Mouse (Mus musculus): ENCODE measurements around the gene Hmgcs1. TPM values are rescaled to one million over a fixed set of nuclear protein-coding genes. Genes with fewer than 3 reads are reported as not detected.

Hmgcs1 gene
- polyA plus RNA-seq, 1 experiment from 2014 or later = 225 TPM

DNA sequence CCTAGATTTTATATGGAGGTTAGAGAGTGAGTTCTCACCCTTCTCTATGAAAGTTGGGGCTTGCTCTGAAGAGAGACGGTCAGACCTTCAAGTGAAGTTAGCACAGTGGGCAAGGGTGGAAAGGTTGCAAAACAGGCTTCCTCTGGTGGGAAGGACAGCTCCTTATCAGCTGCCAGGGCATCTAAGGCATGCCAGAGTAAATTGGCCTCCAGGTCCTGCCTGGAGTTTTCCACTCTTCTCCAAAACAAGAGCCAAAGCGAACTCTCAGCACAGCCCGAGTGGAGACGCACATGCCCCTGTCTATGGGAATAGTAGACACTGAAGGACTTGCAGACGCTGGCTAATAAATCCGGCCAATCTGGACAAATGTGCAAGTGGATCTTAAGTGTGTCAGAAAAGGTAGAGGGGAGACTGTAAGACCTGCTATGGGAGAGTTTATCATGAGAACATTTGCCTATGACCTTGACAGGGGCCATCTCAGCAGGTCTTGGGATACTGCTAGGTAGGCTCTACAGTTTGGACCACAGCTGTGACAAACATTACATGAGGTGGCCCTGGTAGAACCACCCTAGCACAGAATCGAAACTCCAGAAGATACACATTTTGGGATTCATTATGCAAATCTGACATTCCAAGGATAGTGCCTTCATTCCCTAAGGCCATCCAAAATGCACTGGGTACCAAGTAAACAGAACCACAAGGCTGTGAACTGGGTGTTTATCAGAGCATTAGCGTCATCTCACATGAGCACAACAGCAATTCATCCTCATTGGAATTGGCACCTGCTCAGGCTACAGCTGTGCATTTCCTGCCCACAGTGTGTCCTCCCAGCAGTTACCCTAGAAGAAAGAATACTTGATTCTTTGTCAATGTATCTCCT, 19.4 kb downstream of the Hmgcs1 start:
- no peaks in the 10 kb centered on the region for H3K9me3 ChIP-seq (replicated peaks)
- WGBS = 93% methylated on average over 8 of the region's 8 CpGs
- no peak overlapping the region for H3K27ac ChIP-seq
- no peak overlapping the region for H3K4me3 ChIP-seq
- DNase-seq (ENCODE audit: low spot score) = no peak
- peaks cover 62% of the 10 kb centered on the region for H3K36me3 ChIP-seq
- H3K4me1 ChIP-seq = no peaks in the 10 kb centered on the region
- H3K27me3 ChIP-seq (ENCODE audit: low read depth, poor library complexity, severe bottlenecking) = no peaks in the 10 kb centered on the region

DNA sequence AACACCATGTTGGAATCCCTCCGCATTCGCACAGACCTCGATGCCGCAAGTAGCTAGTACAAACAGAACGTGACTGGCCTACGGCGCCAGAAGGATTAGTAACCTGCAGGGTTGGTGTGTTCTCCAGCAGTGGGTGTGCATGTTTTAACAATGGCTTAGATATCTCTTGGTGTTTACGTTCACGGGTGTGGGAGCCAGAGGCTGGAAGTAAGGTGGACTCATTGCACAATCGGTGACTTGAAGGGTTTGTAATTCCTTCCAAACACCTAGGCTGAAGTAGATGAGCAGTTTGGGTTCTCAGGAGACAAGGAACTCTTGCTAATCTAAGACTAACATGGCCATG, 20.1 kb downstream of the Hmgcs1 start:
- WGBS = 93% methylated on average over 10 of the region's 10 CpGs
- Histone ChIP-seq H3K27me3 (ENCODE audit: low read depth, poor library complexity, severe bottlenecking) (no peaks in the 10 kb centered on the region), H3K27ac (no peak overlapping the region), H3K4me1 (no peaks in the 10 kb centered on the region), H3K36me3 (peaks cover 56% of the 10 kb centered on the region), H3K4me3 (no peak overlapping the region), H3K9me3 (replicated peaks) (no peaks in the 10 kb centered on the region)
- no peak for DNase-seq (ENCODE audit: low spot score)

DNA sequence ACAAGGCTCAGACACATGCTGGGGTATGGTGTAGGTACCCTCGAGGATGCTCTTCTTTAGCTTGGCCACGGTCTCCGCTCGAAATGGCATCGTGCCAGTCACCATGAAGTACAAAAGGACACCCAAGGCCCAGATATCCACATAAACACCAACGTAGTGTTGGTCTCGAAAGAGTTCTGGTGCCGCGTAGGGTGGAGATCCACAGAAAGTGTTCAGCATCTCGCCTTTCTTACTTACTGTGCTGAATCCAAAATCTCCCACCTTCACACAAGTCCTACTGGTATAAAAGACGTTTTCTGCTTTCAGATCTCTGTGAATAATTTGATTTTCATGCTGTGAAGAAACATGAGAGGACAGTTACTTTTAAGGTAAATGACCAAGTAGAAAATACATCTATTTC, 22.3 kb downstream of the Hmgcs1 start:
- no peak overlapping the region for H3K4me3 ChIP-seq
- no peaks in the 10 kb centered on the region for H3K4me1 ChIP-seq
- peaks cover 37% of the 10 kb centered on the region for H3K36me3 ChIP-seq
- no peak overlapping the region for H3K27ac ChIP-seq
- H3K27me3 ChIP-seq (ENCODE audit: low read depth, poor library complexity, severe bottlenecking) = no peaks in the 10 kb centered on the region
- 92% methylated on average over 11 of the region's 11 CpGs for WGBS
- DNase-seq (ENCODE audit: low spot score) = no peak
- H3K9me3 ChIP-seq (replicated peaks) = no peaks in the 10 kb centered on the region

DNA sequence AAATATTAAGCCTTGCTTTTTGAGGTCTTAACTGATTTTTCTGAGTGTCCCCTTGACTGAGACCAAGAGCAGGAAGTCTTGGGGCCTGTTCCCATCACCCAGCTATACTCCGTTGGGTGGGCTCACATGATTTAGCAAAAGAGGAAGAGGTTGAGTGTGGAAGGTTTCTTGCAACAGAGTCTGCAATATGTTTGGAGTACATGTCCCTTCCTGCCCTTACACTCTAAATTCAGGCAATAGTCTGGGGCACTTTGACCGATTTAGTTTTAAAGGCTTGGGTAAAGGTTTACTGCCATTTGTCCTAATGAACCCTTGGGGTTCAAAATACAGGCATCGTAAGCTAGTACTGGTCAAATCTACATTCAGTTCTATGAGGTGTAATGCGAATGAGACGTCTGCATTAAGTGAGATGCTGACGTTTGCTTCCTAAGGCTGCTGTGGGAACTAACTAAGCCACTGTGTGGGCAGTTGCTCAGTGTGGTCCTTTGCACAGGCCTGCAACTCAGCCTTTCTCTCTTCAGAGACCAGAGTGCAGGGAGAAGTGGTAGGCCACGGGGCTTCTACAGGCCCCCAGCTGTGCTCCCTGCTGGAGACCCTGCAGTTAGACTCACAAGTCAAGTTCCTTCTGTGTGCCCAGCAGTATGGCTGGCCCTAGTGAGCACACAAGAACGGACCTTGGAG, 23.1 kb downstream of the Hmgcs1 start:
- Histone ChIP-seq H3K27me3 (ENCODE audit: low read depth, poor library complexity, severe bottlenecking) (no peaks in the 10 kb centered on the region), H3K9me3 (replicated peaks) (no peaks in the 10 kb centered on the region), H3K4me1 (no peaks in the 10 kb centered on the region), H3K27ac (no peak overlapping the region), H3K36me3 (peaks cover 29% of the 10 kb centered on the region), H3K4me3 (no peak overlapping the region)
- 74% methylated on average over 8 of the region's 8 CpGs for WGBS
- no peak for DNase-seq (ENCODE audit: low spot score)

DNA sequence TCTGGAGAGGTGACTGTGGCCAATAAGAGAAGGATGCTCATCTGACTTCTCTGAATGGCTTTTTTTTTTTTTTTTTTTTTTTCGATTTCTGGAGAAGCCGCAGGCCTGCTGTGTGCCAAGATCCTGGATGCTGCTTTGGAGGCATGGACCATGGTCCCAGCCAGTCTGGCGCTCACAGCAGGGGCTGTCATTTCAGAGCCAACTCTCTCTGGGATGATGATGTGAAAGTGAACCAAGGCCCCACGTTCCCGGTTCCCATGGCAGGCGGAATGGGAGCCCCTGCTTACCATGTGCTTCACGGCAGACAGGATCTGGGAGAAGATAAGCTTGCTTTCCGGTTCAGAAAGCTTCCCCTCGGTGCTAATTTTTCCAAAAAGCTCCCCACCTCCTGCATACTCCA, 23.6 kb downstream of the Hmgcs1 start:
- H3K4me3 ChIP-seq = no peak overlapping the region
- no peaks in the 10 kb centered on the region for H3K9me3 ChIP-seq (replicated peaks)
- 79% methylated on average over 9 of the region's 9 CpGs for WGBS
- no peak overlapping the region for H3K27ac ChIP-seq
- peaks cover 23% of the 10 kb centered on the region for H3K36me3 ChIP-seq
- H3K4me1 ChIP-seq = no peaks in the 10 kb centered on the region
- DNase-seq (ENCODE audit: low spot score) = no peak
- H3K27me3 ChIP-seq (ENCODE audit: low read depth, poor library complexity, severe bottlenecking) = no peaks in the 10 kb centered on the region

DNA sequence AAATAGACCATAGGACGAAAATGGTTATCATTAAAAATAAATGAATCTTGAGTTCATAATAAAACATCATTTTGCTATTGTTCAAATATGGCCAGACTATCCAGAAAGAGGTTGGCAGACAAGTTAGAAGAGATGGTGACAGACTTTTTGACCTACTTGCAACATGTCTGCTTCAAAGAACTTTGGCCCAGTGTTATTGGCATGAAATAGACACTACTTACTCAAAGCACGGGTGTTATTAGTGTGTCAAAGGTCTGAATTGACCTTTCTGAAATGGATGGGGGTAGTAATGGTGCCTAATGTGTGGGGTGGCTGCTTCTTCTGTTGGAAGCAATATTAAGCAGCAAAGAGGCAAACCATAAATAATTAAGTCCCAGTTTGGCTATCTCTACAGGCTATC, 25.9 kb downstream of the Hmgcs1 start:
- no peak overlapping the region for H3K27ac ChIP-seq
- no peaks in the 10 kb centered on the region for H3K4me1 ChIP-seq
- peaks cover under 1% of the 10 kb centered on the region; the same call in 1 of the 2 replicates for H3K36me3 ChIP-seq
- no peak overlapping the region for H3K4me3 ChIP-seq
- no peaks in the 10 kb centered on the region for H3K9me3 ChIP-seq (replicated peaks)
- DNase-seq (ENCODE audit: low spot score) = no peak
- 92% methylated on average over 2 of the region's 2 CpGs for WGBS
- H3K27me3 ChIP-seq (ENCODE audit: low read depth, poor library complexity, severe bottlenecking) = no peaks in the 10 kb centered on the region

DNA sequence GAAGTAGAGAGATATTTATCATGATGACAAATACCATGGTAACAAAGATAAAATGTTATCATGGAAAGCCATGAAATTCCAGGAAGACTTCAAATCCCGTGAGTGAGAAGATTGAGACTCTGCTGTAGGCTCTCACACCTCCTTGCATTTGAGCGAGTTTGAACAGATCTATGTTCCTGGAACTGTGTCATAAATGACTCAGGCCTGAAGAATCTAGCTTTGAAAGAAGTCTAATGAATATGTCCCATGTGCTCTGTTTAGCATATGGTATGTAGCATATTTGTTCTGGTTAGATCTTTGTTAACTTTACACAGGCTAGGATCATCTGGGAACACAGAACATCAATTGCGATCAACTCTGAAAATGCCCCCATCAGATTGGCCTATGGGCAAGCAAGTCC, 32.3 kb downstream of the Hmgcs1 start:
- Histone ChIP-seq H3K36me3 (no peaks in the 10 kb centered on the region), H3K4me1 (no peaks in the 10 kb centered on the region), H3K4me3 (no peak overlapping the region), H3K27ac (no peak overlapping the region), H3K9me3 (replicated peaks) (no peaks in the 10 kb centered on the region), H3K27me3 (ENCODE audit: low read depth, poor library complexity, severe bottlenecking) (no peaks in the 10 kb centered on the region)
- 90% methylated on average over 3 of the region's 3 CpGs for WGBS
- no peak for DNase-seq (ENCODE audit: low spot score)

DNA sequence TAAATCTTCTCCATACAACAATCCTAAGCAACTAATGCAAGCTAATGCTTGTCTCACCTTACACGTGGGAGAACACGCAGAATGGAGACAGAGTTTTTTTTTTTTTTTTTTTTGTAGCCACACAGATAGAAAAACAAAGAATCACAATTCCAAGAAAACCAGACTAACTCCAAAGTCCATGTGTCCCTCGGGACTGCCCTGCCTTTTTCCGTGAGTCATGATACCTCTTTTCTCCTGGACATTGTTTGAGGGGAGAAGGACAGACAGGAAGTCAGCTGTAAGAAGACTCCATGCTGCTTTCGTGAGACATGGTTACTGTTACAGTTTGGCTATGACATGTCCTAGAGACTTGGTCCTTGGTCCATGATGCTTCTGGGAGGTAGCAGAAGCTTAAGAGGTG, 33.2 kb downstream of the Hmgcs1 start:
- H3K4me1 ChIP-seq = no peaks in the 10 kb centered on the region
- H3K9me3 ChIP-seq (replicated peaks) = no peaks in the 10 kb centered on the region
- no peak for DNase-seq (ENCODE audit: low spot score)
- no peaks in the 10 kb centered on the region for H3K27me3 ChIP-seq (ENCODE audit: low read depth, poor library complexity, severe bottlenecking)
- 87% methylated on average over 5 of the region's 5 CpGs for WGBS
- H3K27ac ChIP-seq = no peak overlapping the region
- no peak overlapping the region for H3K4me3 ChIP-seq
- H3K36me3 ChIP-seq = no peaks in the 10 kb centered on the region

DNA sequence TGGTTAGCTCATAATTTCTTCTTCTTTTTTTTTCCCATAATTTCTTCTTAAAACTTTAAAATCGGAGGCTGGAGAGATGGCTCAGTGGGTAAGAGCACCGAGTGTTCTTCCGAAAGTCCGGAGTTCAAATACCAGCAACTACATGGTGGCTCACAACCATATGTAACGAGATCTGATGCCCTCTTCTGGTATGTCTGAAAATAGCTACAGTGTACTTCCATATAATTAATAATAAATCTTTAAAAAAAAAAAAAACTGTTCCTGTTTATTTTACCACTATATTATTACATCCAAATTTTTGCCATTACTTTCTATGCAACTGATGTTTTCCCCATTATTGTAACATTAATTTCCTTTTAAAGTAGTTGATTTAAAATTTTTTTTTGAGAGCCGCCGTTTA, 34.4 kb downstream of the Hmgcs1 start:
- no peaks in the 10 kb centered on the region for H3K27me3 ChIP-seq (ENCODE audit: low read depth, poor library complexity, severe bottlenecking)

DNA sequence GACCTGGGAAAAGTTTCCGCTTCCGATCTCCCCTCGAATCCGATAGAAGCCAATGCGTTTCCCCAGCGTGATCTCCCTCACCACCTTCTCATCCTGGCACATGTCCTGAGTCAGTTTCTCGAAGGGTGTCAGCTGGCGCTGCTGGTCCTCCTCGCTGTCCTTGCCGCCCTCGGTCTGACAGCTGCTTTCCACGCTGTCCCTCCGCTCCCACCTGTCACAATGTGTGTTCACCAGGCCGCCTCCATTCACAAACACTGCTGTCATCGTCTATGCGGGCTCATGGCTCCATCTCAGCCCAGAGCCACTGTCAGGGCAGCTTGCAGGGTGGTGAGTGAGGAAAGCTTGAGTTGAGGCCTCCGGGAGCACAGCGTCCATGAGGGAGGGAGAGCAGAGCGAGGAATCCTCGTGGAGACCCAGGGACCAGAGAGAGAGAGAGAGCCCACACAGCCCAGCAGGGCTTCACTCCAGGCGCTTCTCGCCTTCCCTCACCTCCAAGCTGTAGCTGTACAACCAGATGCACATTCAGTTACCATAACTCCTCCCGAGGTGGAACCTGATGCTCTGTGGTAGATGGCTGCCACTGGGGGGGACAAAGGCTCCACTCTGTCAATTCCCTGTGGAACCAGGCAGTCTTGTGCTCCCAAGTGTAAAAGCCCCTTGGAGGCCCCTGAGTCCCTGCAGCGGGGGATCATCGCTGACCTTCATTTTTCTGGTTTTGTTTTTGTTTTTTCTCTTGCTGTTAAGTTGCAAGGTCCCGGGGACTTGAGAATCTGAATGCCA, 37.6 kb downstream of the Hmgcs1 start:
- H3K36me3 ChIP-seq = no peaks in the 10 kb centered on the region
- no peak overlapping the region for H3K4me3 ChIP-seq
- H3K4me1 ChIP-seq = no peaks in the 10 kb centered on the region; the same call in 1 of the 2 replicates
- H3K27me3 ChIP-seq (ENCODE audit: low read depth, poor library complexity, severe bottlenecking) = no peaks in the 10 kb centered on the region
- no peaks in the 10 kb centered on the region for H3K9me3 ChIP-seq (replicated peaks)
- H3K27ac ChIP-seq = no peak overlapping the region
- DNase-seq (ENCODE audit: low spot score) = no peak
- WGBS = 78% methylated on average over 26 of the region's 26 CpGs

More for the DNA sequence above, 34.4 kb downstream of the Hmgcs1 start:
- Histone ChIP-seq H3K4me1 (no peaks in the 10 kb centered on the region), H3K9me3 (replicated peaks) (no peaks in the 10 kb centered on the region), H3K4me3 (no peak overlapping the region), H3K36me3 (no peaks in the 10 kb centered on the region), H3K27ac (no peak overlapping the region)
- DNase-seq (ENCODE audit: low spot score) = no peak
- 90% methylated on average over 7 of the region's 7 CpGs for WGBS

DNA sequence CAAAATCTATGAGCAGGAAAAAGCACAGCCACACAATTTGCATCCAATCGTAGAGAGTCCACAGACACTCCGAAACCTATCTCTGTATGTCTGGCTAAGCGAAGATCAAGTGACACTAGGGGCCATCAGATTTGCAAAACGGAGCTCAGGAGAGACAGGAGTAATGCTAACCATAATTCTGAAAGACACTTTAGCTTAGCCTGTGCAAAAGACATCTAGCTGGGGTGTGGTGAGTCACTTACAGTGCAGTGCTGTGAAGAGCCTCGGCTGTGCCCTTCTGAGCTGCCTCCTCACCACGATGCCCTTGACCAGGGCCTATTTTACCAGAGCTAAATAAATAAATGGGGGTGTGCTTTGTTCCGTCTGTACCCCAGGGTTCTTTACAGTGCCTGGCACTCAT, 39.2 kb downstream of the Hmgcs1 start:
- no peak for DNase-seq (ENCODE audit: low spot score)
- 94% methylated on average over 7 of the region's 7 CpGs for WGBS
- Histone ChIP-seq H3K4me1 (no peaks in the 10 kb centered on the region; the same call in 1 of the 2 replicates), H3K9me3 (replicated peaks) (no peaks in the 10 kb centered on the region), H3K36me3 (no peaks in the 10 kb centered on the region), H3K27me3 (ENCODE audit: low read depth, poor library complexity, severe bottlenecking) (no peaks in the 10 kb centered on the region), H3K4me3 (no peak overlapping the region), H3K27ac (no peak overlapping the region)

DNA sequence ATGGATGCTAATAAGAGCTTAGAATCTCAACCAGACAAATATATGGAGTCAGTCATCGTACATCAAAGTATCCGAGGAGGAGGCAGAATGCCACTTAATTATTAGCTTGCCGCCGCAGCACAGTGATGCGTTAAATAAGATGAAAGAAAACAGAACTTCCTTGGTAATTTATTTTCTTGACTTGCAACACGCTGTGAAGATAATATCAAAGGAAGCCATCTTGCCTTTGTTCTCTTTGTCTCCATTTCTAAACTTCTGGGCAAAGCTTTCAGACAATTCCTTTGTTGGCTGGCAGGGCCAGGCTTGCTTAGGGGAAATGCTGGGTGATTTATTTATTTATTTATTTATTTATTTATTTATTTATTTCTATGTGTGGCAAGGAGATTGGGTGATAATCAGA, 41.3 kb downstream of the Hmgcs1 start:
- Histone ChIP-seq H3K4me1 (no peaks in the 10 kb centered on the region; the same call in 1 of the 2 replicates), H3K27ac (no peak overlapping the region), H3K36me3 (no peaks in the 10 kb centered on the region), H3K27me3 (ENCODE audit: low read depth, poor library complexity, severe bottlenecking) (no peaks in the 10 kb centered on the region), H3K4me3 (no peak overlapping the region), H3K9me3 (replicated peaks) (no peaks in the 10 kb centered on the region)
- WGBS = 43% methylated on average over 6 of the region's 6 CpGs
- DNase-seq (ENCODE audit: low spot score) = no peak
